Mouse (Mus musculus) stomach, embryonic 16.5 days (tissue): ENCODE data around the gene Smtnl1. TPM values are rescaled to one million over a fixed set of nuclear protein-coding genes. Genes with fewer than 3 reads are reported as not detected.

ENCODE experiments used
- ATAC-seq: fragments of 200-750 bp; cut with Nextera tagmentation; 2 replicates; pipeline ENCODE4 v1.8.0; 2017; ENCODE audit warnings: moderate number of reproducible peaks, moderate TSS enrichment; ENCODE audit not compliant: insufficient read depth, low FRiP score
- H3K27ac ChIP-seq: fragments of 300-500 bp; sonication (generic); 2 replicates; pipeline ENCODE4 v1.5.1; 2014; ENCODE audit warnings: low read length
- H3K27me3 ChIP-seq: fragments of 300-500 bp; sonication (generic); 2 replicates; pipeline ENCODE4 v1.6.1; 2014; ENCODE audit warnings: low read length, control low read depth, mixed read lengths; ENCODE audit not compliant: control insufficient read depth, insufficient read depth
- H3K36me3 ChIP-seq: fragments of 300-500 bp; sonication (generic); 2 replicates; pipeline ENCODE4 v1.6.1; 2014; ENCODE audit warnings: low read length; ENCODE audit not compliant: control insufficient read depth, insufficient read depth
- H3K4me1 ChIP-seq: fragments of 300-500 bp; sonication (generic); 2 replicates; pipeline ENCODE4 v1.6.1; 2014; ENCODE audit warnings: low read length, control low read depth, mixed read lengths; ENCODE audit not compliant: control insufficient read depth, insufficient read depth
- H3K4me2 ChIP-seq: fragments of 300-500 bp; sonication (generic); 2 replicates; pipeline ENCODE4 v1.6.1; 2014; ENCODE audit warnings: low read depth, low read length, mixed read lengths
- H3K4me3 ChIP-seq: fragments of 300-500 bp; sonication (generic); replicated peaks from 2 replicates; pipeline ENCODE4 v1.5.1; 2014; ENCODE audit warnings: mild to moderate bottlenecking, low read length
- H3K9ac ChIP-seq: fragments of 300-500 bp; sonication (generic); 2 replicates; pipeline ENCODE4 v1.6.1; 2014; ENCODE audit warnings: low read length
- H3K9me3 ChIP-seq: fragments of 300-500 bp; sonication (generic); replicated peaks from 2 replicates; pipeline ENCODE4 v1.6.1; 2016; ENCODE audit warnings: low read length, control low read depth; ENCODE audit not compliant: control insufficient read depth
- WGBS: fragments of 180-500 bp; shearing (Covaris S2); extraction: QIAGEN DNeasy Blood & Tissue Kit; methylation state at CpG from one replicate; pipeline ENCODE4 v1.1.7; 2014; 5-methylcytosine and 5-hydroxymethylcytosine counted together
- polyA plus RNA-seq: library from polyadenylated mRNA; unstranded; fragments of >200 nt; fragmentation: Nextera tagmentation; extraction: Ambion mirVana; gene quantifications from 2 replicates; pipeline ENCODE4 v1.2.1, GENCODE M21; 2015

The Smtnl1 gene
- polyA plus RNA-seq, 1 experiment from 2014 or later = 1.7 TPM

- H3K4me2 ChIP-seq = no peak overlapping the region
- H3K36me3 ChIP-seq = 0 out of 2 replicates have a peak, but pooled peaks cover 3% of the 10 kb centered on the region
- H3K4me3 ChIP-seq = no peak overlapping the region
- ATAC-seq = no peak
- 94% methylated on average over 1 of the region's 1 CpGs for WGBS
- no peak overlapping the region for H3K27ac ChIP-seq
- H3K27me3 ChIP-seq = no peaks in the 10 kb centered on the region
- H3K4me1 ChIP-seq = no peaks in the 10 kb centered on the region
- H3K9me3 ChIP-seq = no peaks in the 10 kb centered on the region
- no peak overlapping the region for H3K9ac ChIP-seq
Measured at GRCm38 (mm10) chr2:84858551-84858950, 36.1 kb upstream of the Smtnl1 start.

- Histone ChIP-seq H3K4me2 (no peak overlapping the region), H3K9ac (no peak overlapping the region), H3K4me3 (no peak overlapping the region), H3K27me3 (no peaks in the 10 kb centered on the region), H3K4me1 (0 out of 2 replicates have a peak, but pooled peaks cover 9% of the 10 kb centered on the region), H3K9me3 (no peaks in the 10 kb centered on the region), H3K27ac (no peak overlapping the region), H3K36me3 (0 out of 2 replicates have a peak, but pooled peaks cover 3% of the 10 kb centered on the region)
- peak; percentile 46; the same call in 1 of the 2 replicates for ATAC-seq
- WGBS = 69% methylated on average over 2 of the region's 2 CpGs
Measured at GRCm38 (mm10) chr2:84855732-84856131, 33.3 kb upstream of the Smtnl1 start.

DNA sequence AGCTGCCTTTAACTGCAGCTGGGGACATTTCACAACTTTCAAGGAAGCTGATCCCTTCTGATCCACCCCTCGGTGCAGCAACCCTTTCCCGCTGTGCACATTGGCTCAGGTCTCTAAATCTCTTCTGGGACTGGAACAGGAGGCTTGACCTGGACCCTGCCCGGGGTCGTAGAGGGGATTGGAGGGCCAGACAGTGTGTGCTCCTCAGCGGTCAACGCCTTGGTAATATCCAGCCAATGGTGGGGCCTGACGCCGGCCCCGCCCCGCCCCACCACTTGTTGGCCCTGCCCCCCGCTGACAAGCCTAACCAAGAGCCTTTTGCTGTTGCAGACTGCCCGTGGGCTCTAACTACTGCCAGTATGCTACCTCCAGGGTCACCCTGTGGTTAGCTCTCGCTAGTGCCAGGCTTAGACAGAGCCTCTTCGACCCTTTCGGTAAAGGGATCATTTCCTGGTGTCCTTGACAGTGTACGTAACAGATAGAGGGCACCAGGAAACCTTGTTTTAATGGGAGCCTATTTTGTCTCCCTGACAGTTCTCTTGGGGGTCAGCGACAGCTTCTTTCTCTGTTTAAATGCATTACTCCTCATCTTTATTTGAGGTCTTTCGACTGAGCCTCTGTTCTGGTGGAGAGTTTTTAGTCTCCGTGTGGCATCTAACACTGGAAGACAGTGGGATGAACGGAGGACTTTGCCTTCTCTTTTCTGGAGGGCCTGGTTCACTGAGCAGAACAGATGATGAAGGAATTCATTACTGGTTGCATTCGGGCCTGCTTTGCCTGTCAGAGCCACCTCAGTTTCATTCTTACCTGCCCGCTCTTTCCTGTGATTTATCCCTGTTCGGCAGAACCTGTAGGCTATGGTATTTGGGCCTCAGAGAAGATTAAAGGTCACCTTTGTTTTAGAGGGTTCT, 28.9 kb upstream of the Smtnl1 start:
- Histone ChIP-seq H3K27ac (peak overlapping the region; percentile 53; the same call in 1 of the 2 replicates), H3K9ac (0 out of 2 replicates have a peak overlapping the region, but pooled peaks have one; percentile 44), H3K4me3 (peak overlapping the region; percentile 13), H3K36me3 (no peaks in the 10 kb centered on the region), H3K9me3 (no peaks in the 10 kb centered on the region), H3K4me1 (peaks cover 16% of the 10 kb centered on the region), H3K4me2 (peak overlapping the region; percentile 38), H3K27me3 (no peaks in the 10 kb centered on the region)
- peak; percentile 84; the same call in 1 of the 2 replicates for ATAC-seq
- 38% methylated on average over 23 of the region's 23 CpGs for WGBS

- Histone ChIP-seq H3K27me3 (no peaks in the 10 kb centered on the region), H3K9me3 (no peaks in the 10 kb centered on the region), H3K36me3 (no peaks in the 10 kb centered on the region), H3K4me3 (peak overlapping the region; percentile 13; the same call in 1 of the 2 replicates), H3K4me1 (peaks cover 16% of the 10 kb centered on the region), H3K27ac (peak overlapping the region; percentile 53), H3K9ac (no peak overlapping the region), H3K4me2 (peak overlapping the region; percentile 38)
- peak; percentile 38; the same call in 1 of the 2 replicates for ATAC-seq
- 41% methylated on average over 7 of the region's 7 CpGs for WGBS
Measured at GRCm38 (mm10) chr2:84850407-84851129, 28.1 kb upstream of the Smtnl1 start.

DNA sequence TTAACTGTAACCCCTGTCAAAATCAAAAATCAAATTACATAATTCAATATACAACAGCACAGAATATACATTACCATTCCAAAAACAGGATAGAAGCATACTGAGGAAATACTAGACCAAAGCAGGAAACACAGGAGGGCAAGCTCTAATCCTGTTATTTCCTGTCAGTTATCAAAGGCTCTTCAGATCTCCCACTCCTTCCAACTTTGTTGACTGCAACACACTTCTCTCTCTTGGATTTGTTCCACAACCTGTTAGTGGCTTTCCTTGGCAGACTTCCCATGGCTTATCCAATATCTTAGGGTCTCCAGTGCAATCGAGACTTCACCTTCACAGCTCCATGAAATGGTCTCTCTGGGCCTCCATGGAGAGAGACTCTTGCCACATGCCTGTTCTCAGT, 22.8 kb upstream of the Smtnl1 start:
- Histone ChIP-seq H3K27ac (no peak overlapping the region), H3K9me3 (no peaks in the 10 kb centered on the region), H3K36me3 (no peaks in the 10 kb centered on the region), H3K27me3 (no peaks in the 10 kb centered on the region), H3K4me2 (no peak overlapping the region), H3K4me3 (no peak overlapping the region), H3K9ac (no peak overlapping the region), H3K4me1 (peaks cover 19% of the 10 kb centered on the region)
- 89% methylated on average over 1 of the region's 1 CpGs for WGBS
- no peak for ATAC-seq

GRCm38 (mm10) chr2:84843654-84844053, 21.2 kb upstream of the Smtnl1 start:
- 71% methylated on average over 6 of the region's 6 CpGs for WGBS
- no peak overlapping the region for H3K4me2 ChIP-seq
- H3K9me3 ChIP-seq = no peaks in the 10 kb centered on the region
- no peak for ATAC-seq
- no peak overlapping the region for H3K4me3 ChIP-seq
- peaks cover 22% of the 10 kb centered on the region for H3K4me1 ChIP-seq
- no peaks in the 10 kb centered on the region for H3K36me3 ChIP-seq
- H3K9ac ChIP-seq = no peak overlapping the region
- H3K27me3 ChIP-seq = no peaks in the 10 kb centered on the region; the same call in 1 of the 2 replicates
- H3K27ac ChIP-seq = no peak overlapping the region

DNA sequence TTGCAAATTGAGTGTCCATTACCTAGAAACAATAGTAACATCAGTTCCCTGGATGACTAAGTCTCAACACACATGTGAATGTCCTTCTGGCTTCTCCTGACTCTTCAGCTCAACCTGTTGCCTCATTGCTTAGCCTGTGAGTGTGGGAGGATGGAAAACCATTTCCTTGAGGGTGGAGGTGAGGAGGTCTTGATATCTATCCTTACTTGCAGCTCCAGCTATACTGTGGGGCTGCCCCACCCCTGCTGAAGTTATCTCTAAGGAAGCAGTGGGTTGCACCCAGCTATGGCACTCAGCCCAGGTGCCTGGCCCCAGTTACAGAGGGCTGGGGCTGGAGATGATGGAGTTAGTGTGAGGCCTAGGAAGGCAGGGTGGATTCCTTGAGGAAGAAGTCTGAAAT, 19.5 kb upstream of the Smtnl1 start:
- H3K27ac ChIP-seq = no peak overlapping the region
- H3K9me3 ChIP-seq = no peaks in the 10 kb centered on the region
- peaks cover 29% of the 10 kb centered on the region for H3K4me1 ChIP-seq
- peak overlapping the region; percentile 97; the same call in 1 of the 2 replicates for H3K4me2 ChIP-seq
- peak; percentile 32 for ATAC-seq
- H3K9ac ChIP-seq = no peak overlapping the region; the same call in 1 of the 2 replicates
- no peak overlapping the region for H3K4me3 ChIP-seq
- H3K36me3 ChIP-seq = no peaks in the 10 kb centered on the region
- H3K27me3 ChIP-seq = no peaks in the 10 kb centered on the region; the same call in 1 of the 2 replicates

DNA sequence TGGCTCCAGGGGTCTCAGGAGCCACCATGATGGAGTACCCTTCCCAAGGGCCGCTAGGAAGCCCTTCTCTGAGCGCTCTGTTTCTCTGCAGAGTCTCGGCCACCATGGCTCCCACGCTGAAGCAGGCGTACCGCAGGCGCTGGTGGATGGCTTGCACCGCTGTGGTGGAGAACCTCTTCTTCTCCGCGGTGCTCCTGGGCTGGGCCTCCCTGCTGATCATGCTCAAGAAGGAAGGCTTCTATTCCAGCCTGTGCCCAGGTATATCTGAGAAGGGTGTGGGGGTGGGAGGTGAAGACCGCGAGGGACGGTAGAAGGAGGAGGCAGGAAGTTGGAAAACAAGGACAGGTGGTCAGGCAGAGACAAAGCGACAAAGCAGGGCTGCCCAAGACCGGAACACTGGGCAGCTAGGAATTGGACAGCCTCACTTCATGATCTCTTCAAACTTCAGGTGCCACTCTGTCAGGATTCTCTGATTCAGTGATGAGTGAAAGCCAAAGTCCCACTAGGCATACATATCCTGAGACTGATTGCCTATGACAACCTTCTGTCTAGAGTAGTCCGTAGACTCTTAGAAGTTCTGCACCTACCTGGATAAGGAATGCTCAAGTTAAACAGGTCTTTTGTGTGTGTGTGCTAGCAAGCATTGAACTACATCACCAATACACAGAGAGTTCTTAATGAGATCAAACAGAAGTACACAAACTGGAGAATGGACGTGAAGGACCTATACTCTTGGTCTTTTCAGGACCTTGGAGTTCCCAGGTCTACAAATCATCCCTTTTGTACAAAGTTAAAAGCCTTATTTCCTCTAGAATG, 18.5 kb upstream of the Smtnl1 start:
- peak overlapping the region; percentile 78 for H3K4me3 ChIP-seq
- no peaks in the 10 kb centered on the region for H3K9me3 ChIP-seq
- H3K27me3 ChIP-seq = no peaks in the 10 kb centered on the region; the same call in 1 of the 2 replicates
- H3K9ac ChIP-seq = peak overlapping the region; percentile 89
- peaks cover 29% of the 10 kb centered on the region for H3K4me1 ChIP-seq
- H3K36me3 ChIP-seq = no peaks in the 10 kb centered on the region
- 4% methylated on average over 17 of the region's 17 CpGs for WGBS
- peak overlapping the region; percentile 97 for H3K4me2 ChIP-seq
- 0 out of 2 replicates have a peak, but pooled peaks have one; percentile 15 for ATAC-seq
- H3K27ac ChIP-seq = peak overlapping the region; percentile 86
